Mouse (Mus musculus): ENCODE results near the gene Sncb.

Gene Sncb

DNA sequence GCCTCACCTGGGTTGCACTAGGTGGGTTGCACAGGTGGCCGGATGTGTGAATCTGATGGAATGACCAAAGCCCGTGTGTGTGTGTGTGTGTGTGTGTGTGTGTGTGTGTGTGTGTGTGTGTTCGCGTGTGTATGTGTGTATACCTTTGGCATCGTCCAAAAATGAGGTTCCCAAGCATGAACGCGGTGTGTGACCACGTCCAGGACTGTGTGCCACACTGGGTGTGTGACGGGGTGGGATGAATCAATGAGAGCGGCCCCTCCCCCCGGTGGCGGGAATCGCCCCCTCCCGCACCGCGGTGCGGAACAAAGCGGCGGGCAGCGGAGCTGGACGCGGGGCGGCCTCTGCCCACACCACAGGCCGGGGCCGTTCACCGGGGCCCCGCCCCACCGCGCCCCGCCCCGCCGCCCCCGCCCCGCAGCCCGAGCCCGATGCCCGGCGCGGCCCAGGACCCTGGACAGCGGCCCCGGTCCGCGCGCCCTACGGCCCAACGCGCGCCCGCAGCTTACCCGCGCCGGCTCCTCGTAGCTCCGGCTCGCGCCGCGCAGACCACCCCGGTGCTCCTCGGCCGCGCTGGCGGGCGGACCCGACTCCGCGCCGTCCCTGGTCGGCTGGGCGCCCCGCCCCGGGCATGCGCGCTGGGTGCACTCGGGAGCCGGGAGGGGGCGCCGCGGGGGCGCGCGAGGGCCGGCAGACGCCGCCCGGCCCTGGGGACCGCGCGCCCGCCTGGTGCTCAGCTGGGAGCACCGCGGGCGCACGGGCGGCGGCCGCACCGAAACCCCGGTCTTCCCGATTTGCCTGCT, 17.1 kb downstream of the Sncb start:
- DNase-seq (ENCODE audit: low read depth, low spot score), result no peak

DNA sequence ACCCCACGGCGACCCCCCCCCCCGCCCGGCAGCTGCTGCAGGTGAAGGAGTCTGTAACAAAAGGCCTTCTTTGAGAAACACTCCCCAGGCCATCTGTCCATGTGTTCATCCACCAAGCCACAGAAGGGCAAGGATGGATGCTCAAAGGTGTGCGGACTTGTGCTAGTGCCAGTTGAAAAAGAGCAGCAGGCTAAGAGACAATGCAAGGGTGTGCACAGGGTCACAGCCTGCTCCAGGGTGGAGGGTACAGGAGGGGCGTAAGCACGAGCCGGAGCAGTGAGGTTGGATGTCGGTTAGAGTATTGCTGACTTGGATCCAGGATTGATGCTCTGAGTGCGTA, 17.7 kb downstream of the Sncb start:
- DNase-seq (ENCODE audit: low read depth, low spot score), result no peak

DNA sequence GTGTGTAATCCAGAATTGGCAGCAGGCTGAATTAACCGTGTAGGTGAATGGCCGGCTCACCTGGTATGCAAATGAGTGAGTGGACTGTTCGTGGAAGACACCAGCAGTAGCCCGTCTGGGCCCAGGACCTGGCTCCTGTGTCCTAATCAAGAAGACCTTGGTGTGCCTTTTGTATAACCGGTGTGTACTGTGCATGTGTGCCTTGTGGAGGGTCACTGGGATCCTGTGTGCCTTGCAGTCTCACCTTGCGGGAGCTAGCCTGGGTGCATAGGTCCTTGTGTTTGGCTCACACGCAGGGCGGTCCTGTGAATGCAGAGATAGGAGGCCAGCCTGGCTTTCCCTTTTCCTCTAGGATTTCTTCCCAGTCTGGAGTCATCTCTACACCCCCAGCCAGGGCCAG, 18.2 kb downstream of the Sncb start:
- no peak for DNase-seq (ENCODE audit: low read depth, low spot score)

DNA sequence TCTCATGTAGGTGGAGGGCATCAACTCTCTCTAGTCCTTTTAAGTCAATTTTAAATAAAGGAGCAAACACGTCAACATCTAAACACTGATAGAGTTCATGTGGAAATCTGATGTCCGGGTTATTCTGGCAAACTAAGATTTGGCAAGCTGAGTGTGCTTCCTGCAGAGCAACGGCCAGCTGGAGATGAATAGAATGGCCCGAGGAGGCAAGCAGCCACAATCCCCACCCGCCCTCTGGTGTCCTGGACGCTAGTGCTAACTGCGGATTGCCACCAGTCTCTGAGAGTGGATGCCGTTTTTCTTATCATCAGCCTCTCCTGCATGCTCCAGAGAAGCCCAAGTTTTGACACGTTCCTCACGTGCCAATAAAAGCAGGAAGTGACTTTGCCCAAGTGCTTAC, 19.5 kb downstream of the Sncb start:
- DNase-seq (ENCODE audit: low read depth, low spot score), result no peak

DNA sequence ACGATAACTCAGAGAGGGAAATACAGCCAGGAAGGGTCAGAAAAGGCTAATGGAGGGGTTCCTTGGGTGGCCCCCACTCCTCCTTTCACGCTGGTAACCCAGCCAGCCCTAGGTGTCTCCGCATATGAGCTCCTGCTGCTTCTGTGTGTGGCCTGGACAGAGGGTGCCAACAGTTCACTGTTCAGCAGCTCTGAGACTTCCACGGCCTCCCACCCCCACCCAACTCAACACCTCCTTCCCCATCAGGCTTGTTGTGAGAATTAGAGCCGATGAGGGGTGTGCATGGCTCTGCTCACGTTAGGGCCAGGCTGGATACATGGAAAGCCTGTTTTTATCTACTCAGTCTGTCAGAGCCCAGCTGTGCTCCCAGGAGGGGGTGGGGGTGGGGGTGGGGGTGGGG, 20.3 kb downstream of the Sncb start:
- DNase-seq (ENCODE audit: low read depth, low spot score), result no peak

DNA sequence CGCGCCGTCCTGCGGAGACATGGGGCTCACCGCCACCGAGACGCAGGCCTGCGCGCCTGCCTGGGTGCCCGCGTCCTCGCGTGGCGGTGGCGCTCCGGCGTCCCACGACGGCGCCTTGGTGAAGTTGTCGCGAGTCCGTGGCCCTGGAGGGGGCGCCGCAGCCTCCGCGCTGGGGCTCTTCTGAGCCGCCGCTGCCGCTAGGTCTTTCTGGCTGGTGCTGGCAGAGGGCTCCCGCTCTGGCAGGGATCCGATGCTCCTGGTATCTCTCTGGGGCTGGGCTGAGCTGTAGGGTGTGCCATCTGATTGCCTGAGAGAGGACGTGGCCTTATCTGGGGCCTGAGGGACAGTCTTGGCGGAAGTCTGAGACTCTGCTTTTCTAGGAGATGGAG, 28.2 kb downstream of the Sncb start:
- DNase-seq (ENCODE audit: low read depth, low spot score), result no peak

DNA sequence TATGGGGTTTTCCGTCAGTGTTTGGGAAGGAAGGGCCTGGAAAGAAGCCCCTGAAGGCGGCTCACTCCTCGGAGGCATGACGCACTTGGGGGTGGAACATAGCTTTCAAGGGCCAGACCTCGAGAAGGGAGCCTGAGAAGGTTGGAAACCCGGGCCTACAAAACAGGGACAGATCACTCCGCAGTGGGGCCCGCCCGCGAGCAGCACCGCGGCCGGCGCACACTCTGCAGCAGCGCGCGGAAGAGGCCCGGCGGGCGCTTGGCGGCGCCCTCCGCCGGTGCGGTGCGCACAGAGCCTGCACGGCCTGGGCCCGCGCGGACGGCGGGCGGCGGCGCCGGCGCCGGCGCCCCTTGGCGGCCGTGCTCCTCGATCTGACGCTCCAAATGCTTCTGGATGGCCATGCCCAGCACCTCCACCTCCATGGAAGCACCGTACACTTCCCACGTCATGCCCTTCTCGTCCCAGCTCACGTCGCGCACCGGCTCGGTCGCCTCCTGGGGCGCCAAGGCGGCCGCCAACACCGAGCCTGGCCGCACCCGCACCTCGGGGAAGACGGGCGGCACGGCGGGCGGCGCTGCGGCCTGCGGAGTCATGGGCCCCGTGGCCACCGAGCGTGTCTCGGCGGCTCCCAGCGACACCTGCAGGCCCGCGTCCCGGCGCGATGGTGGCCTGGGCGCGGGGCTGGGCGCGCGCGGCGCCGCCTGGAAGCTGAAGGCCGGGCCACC, 28.7 kb downstream of the Sncb start:
- DNase-seq (ENCODE audit: low read depth, low spot score), result no peak

DNA sequence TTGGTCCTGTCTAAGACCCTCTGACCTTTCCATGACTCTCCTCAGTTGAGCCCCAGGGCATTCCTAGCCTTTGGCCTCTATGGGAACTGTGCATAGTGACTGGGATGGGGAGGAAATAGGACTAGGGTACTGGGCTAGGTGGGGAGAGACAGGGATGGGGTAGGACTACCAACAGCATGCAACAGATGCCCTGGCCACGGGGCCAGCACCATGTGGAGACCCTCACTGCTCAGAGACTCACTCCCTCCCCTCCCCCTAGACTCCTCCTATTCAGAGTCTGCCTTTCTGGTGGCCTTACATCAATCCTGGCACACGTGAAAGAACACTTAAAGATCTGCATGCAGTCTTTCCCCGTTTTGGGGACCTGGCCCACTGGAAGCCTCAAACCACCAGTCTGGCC, 29.5 kb downstream of the Sncb start:
- no peak for DNase-seq (ENCODE audit: low read depth, low spot score)

DNA sequence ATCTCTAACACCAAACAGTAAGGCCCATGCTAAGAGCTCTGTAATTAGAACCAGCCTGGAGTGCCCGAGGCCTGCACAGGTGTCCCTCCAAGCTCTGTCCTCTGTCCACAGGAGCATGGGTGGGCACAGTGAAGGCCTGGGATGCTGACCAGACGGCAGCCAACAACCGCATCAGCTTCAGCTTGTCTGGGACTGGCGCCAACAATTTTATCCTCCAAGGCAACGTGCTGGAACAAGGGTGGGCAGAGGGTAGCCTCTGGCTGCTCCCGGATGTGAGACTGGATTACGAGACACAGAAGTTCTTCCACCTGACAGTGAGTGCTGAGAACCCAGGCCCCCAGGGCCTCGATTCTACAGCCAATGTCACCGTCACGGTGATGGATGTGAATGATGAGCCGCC, 40.3 kb downstream of the Sncb start:
- no peak for DNase-seq (ENCODE audit: low read depth, low spot score)

DNA sequence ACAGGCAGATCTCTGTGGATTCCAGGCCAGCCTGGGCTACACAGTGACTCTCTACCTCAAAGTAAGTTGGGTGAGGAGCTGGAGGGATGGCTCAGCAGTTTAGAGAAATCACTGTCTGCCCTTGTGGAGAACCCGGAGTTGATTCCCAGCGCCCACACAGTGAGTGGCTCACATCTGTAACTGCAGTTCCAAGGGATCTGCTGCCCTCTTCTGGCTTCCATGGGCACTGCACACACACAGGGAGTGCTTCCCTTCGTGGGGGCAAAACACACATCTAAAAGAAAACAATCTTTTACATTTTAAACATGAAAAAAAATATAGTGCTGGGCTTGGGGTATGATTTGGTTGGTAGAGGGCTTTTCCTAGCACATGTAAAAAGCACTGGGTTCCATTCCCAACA, 43.3 kb downstream of the Sncb start:
- no peak for DNase-seq (ENCODE audit: low read depth, low spot score)

DNA sequence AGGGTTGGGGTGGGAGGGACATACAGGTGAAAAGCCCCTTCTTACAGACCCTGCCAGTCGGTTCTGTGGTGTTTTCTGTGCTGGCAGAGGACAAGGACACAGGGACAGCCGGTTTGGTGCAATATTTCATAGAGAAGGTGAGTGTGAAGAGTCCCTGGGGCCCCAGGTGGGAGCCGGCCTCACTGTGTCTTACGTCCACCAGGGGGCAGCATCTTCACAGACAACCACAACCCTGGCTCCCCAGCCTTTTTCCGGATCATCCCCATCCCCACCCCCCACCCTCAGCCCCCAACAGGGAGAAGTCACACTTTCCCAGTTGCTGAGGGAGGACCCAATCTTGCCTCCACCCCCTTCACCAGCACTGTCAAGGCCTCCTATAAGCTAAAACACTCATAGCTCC, 49.5 kb downstream of the Sncb start:
- no peak for DNase-seq (ENCODE audit: low read depth, low spot score)

DNA sequence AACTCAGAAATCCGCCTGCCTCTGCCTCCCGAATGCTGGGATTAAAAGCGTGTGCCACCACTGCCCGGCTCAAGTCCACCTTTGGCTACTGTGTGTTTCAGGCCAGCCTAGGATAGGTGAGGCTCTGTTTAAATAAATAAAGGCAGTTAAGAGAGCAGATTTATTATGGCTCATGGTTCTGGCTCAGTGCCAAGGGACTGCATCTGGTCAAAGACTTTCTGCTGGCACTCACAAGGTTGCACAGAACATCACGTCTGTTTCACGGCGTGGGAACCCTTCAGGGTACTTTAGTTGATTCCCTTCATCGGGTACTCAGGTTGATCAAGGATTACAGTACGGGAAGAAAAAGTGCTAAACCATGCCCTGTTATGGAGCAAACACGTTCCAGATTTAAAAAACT, 51.4 kb downstream of the Sncb start:
- DNase-seq (ENCODE audit: low read depth, low spot score), result no peak

DNA sequence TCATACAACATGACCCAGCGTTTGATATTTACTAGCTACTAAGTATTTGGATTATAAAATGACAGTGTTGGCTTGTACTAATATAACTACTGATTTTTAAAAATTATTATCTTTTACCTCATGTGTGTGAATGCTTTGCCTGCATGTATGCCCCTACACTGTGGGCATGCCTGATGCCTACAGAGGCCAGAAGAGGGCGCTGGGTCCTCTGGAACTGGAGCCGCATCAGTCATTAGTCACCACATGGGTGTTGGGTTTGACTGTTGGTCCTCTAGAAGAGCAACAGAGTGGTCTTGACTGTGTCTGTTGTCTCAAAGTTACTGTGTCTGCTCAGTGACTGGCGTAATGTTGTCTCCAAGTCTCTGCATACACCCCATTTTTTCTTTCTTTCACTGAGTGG, 52.0 kb downstream of the Sncb start:
- DNase-seq (ENCODE audit: low read depth, low spot score), result no peak

DNA sequence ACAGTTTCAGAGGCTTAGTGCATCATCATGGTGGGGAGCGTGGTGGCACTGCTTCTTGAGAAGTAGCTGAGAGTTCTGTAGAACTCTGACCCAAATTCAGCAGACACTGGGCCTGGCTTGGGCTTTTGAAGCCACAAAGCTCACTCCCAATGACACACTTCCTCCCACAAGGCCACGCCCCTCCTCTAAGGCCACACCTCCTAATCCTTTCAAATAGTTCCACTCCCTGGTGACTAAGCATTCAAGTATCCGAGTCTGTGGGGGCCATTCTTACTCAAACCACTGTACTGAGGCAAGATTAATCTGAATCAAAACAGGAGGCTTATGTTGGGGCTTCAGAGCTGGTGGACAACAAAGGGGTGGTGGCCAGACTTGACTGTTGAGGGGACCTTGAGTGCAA, 55.5 kb downstream of the Sncb start:
- no peak for DNase-seq (ENCODE audit: low read depth, low spot score)
